Mouse (Mus musculus): ENCODE results near the gene Cops3.

GRCm38 (mm10) chr11:59810480-59811158, 29.0 kb downstream of the Cops3 start:
- TF ChIP-seq CTCF (IDR thresholded peaks at IDR 0.05; ENCODE audit: low read depth, low read length) (no peak), POLR2A (IDR thresholded peaks at IDR 0.05; ENCODE audit: borderline replicate concordance, low read depth, low read length) (no peak)

Data from bone marrow macrophage, adult 2 months (primary cell).